Mouse (Mus musculus): ENCODE data around the gene Hspa12b. TPM values are rescaled to one million over a fixed set of nuclear protein-coding genes. Genes with fewer than 3 reads are reported as not detected.

Hspa12b gene
- polyA plus RNA-seq, 1 experiment from 2014 or later = 23.7 TPM

DNA sequence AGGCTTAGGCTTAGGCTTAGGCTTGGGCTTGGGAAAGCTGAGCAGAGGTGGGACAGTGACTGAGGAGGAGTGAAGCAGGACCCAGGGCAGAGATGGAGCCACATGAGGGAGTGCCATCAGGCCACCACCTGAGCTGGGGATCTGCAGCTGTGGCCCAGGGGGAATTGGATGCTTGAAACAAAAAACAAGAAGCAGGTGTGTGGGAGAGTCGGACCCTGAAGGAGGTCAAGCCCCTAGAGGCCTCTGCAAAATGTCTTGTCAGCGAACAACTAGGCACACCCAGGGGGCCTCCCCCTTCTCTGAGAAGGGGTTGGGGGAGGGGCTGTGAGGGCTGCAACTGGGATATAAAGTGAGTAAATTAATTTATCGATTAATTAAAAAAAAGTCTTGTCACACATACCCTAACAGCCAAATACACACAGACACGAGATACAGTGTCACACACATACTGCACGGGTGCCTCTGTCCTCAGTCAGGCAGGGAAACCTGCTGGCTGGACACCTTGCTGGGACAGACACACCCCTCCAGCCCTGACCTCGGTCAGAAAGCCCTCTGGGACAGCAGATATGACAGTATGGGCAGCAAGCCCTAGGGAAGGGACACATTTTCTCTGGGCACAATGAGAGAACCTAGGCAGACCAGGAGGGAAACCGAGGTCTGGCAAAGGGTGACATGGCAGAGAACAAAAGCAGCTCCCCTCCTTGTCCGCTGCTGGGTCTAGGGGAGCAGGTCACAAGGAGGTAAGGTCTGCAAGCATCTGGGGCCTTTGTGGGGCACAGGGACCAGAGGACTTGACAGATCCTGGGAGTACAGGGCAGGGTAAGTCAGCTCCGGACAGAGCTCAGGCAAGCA, 890 bp upstream of the Hspa12b start:
- Histone ChIP-seq H3K4me1 (ENCODE audit: insufficient read depth, low read length) (peaks cover 27% of the 10 kb centered on the region), H3K36me3 (ENCODE audit: insufficient read depth, low read length) (no peaks in the 10 kb centered on the region), H3K4me2 (replicated peaks; ENCODE audit: low read depth, low read length) (no peak overlapping the region), H3K4me3 (ENCODE audit: low read length) (no peak overlapping the region), H3K27ac (ENCODE audit: low read length) (peak overlapping the region; percentile 48; the same call in 1 of the 2 replicates), H3K9ac (replicated peaks; ENCODE audit: low read length) (peak overlapping the region; percentile 73; the same call in 1 of the 2 replicates), H3K27me3 (ENCODE audit: insufficient read depth, low read length) (no peaks in the 10 kb centered on the region), H3K9me3 (ENCODE audit: low read length) (no peaks in the 10 kb centered on the region)
- no peak for ATAC-seq (ENCODE audit: low FRiP score, low TSS enrichment)
- 49% methylated on average over 9 of the region's 9 CpGs for WGBS

DNA sequence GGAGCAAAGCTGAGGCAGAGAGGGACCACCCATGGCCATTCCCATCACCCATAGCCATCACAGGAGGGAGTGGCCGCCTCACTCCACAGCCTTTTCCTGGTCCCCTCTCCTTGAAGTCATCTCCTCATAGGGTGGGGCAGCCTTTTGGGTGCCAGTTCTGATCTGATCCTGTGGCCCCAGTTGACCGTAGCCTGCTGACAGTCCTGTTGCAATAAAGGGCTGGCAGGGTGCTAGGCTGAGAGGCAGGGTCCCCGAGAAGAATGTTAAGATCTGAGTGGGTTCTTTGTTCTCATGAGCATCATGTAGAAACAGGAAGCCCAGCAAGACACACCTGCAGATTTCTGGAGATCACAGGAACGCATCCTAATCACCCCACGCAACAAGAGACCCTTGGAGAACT, 1.1 kb downstream of the Hspa12b start:
- Histone ChIP-seq H3K4me2 (replicated peaks; ENCODE audit: low read depth, low read length) (peak overlapping the region; percentile 60), H3K36me3 (ENCODE audit: insufficient read depth, low read length) (no peaks in the 10 kb centered on the region), H3K4me3 (ENCODE audit: low read length) (peak overlapping the region; percentile 58), H3K27ac (ENCODE audit: low read length) (no peak overlapping the region), H3K9me3 (ENCODE audit: low read length) (no peaks in the 10 kb centered on the region), H3K4me1 (ENCODE audit: insufficient read depth, low read length) (peaks cover 34% of the 10 kb centered on the region), H3K9ac (replicated peaks; ENCODE audit: low read length) (peak overlapping the region; percentile 73), H3K27me3 (ENCODE audit: insufficient read depth, low read length) (no peaks in the 10 kb centered on the region)
- 78% methylated on average over 5 of the region's 5 CpGs for WGBS
- ATAC-seq (ENCODE audit: low FRiP score, low TSS enrichment) = no peak

DNA sequence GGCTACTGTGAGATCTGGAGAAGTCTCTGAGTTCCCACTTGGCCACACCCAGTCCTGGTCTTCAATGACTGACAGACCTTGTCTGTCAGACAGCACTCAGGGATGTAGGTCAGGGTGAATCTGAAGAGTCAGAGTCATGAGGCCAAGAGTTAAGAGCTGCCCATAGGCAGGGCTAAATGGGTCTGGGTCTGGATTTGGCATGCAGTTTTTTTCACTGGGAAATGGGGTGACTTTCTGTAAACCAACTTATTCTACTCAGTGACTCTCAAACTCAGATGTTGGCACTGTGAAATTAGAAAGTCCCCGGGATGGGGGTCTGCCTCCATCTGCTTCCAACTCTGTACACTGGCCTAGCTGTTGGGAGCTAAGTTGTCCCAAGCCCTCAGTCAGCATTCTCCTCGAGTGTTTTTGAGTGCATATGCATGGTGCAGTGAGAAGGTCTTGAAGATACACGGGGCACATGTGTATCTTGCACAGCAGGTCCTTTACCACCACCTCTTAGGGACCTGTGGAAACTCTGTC, 1.6 kb downstream of the Hspa12b start:
- 77% methylated on average over 3 of the region's 3 CpGs for WGBS
- H3K4me2 ChIP-seq (replicated peaks; ENCODE audit: low read depth, low read length) = peak overlapping the region; percentile 60
- H3K27ac ChIP-seq (ENCODE audit: low read length) = no peak overlapping the region
- H3K4me1 ChIP-seq (ENCODE audit: insufficient read depth, low read length) = peaks cover 34% of the 10 kb centered on the region
- H3K9ac ChIP-seq (replicated peaks; ENCODE audit: low read length) = 0 out of 2 replicates have a peak overlapping the region, but pooled peaks have one; percentile 73
- no peaks in the 10 kb centered on the region for H3K36me3 ChIP-seq (ENCODE audit: insufficient read depth, low read length)
- H3K27me3 ChIP-seq (ENCODE audit: insufficient read depth, low read length) = no peaks in the 10 kb centered on the region
- peak overlapping the region; percentile 58 for H3K4me3 ChIP-seq (ENCODE audit: low read length)
- ATAC-seq (ENCODE audit: low FRiP score, low TSS enrichment) = no peak
- H3K9me3 ChIP-seq (ENCODE audit: low read length) = no peaks in the 10 kb centered on the region

DNA sequence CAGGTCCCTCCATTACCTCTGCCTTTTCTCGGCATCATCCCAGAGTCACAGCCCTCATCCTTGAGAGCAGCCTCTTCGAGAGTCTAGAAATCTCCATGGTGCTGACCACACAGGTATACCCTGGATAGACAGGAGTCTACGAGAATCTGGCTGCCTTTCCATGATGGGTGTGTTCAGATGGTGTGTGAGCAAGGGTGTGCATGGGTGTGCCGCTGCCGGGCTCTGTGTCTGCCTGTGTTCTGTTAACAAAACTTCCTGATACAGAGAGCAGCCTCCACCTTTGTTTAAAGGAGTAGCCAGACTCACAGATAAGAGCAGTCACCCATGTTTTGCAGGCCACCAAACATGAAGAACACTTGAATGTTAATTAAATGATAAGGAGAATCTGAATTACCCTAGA, 2.8 kb downstream of the Hspa12b start:
- no peaks in the 10 kb centered on the region for H3K9me3 ChIP-seq (ENCODE audit: low read length)
- H3K9ac ChIP-seq (replicated peaks; ENCODE audit: low read length) = no peak overlapping the region
- H3K4me1 ChIP-seq (ENCODE audit: insufficient read depth, low read length) = peaks cover 34% of the 10 kb centered on the region
- H3K27ac ChIP-seq (ENCODE audit: low read length) = no peak overlapping the region
- no peak for ATAC-seq (ENCODE audit: low FRiP score, low TSS enrichment)
- no peaks in the 10 kb centered on the region for H3K27me3 ChIP-seq (ENCODE audit: insufficient read depth, low read length)
- WGBS = 81% methylated on average over 5 of the region's 5 CpGs
- H3K36me3 ChIP-seq (ENCODE audit: insufficient read depth, low read length) = no peaks in the 10 kb centered on the region; the same call in 1 of the 2 replicates
- no peak overlapping the region for H3K4me2 ChIP-seq (replicated peaks; ENCODE audit: low read depth, low read length)
- H3K4me3 ChIP-seq (ENCODE audit: low read length) = no peak overlapping the region

DNA sequence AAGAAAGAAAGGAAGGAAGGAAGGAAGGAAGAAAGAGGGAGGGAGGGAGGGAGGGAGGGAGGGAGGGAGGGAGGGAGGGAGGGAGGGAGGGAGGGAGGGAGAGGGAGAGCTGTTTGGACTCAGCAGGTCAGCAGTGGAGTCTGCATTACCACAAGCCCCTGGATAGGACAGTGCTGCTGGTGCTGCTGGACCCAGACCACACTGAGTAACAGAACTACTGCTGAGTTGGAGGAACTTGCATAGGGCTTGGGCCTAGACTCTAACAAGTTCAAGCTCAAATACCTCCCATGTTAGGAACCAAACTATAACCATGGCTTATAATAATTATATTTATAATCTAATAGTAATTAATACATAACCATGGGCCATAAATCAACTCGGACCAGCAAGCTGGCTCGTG, 3.8 kb downstream of the Hspa12b start:
- H3K4me2 ChIP-seq (replicated peaks; ENCODE audit: low read depth, low read length) = no peak overlapping the region
- ATAC-seq (ENCODE audit: low FRiP score, low TSS enrichment) = no peak
- no peaks in the 10 kb centered on the region; the same call in 1 of the 2 replicates for H3K36me3 ChIP-seq (ENCODE audit: insufficient read depth, low read length)
- no peak overlapping the region for H3K27ac ChIP-seq (ENCODE audit: low read length)
- no peaks in the 10 kb centered on the region for H3K9me3 ChIP-seq (ENCODE audit: low read length)
- no peak overlapping the region for H3K4me3 ChIP-seq (ENCODE audit: low read length)
- H3K27me3 ChIP-seq (ENCODE audit: insufficient read depth, low read length) = no peaks in the 10 kb centered on the region
- WGBS = 75% methylated on average over 2 of the region's 2 CpGs
- H3K4me1 ChIP-seq (ENCODE audit: insufficient read depth, low read length) = peaks cover 37% of the 10 kb centered on the region
- H3K9ac ChIP-seq (replicated peaks; ENCODE audit: low read length) = no peak overlapping the region

DNA sequence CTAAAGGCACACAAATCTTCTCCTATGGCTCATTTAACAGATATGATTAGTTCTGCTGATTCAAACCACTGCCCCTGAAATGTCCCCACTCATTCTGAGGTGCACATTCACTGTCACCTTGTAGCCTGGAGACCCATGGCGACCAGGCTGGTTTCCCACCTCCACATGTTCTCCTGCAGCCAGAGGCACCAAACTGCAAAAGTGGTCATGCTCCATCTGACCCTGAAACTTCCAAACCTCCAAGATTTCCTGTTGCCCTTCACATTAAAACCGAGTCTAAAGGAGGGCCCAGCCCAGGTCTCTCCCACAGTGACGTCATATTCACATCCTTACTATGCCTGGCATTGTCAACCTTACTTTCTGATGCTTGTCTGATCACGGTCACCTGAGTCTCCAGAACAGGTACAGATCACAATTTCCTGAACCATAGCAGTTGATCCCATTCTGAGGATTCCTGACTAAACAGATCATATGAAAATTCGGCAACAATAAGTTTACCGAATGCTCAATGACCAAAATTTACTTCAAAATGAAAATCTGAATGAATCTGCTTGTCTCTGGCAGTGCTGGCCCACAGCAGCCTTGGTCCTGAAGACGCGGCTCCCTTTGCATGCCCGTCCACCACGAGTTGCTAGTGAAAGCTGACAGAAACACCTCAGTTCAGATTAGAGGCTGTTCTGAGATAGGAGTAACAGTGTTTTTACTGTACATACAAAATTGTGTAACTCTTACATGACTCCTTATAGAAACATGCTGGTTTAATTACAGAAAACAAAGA, 5.2 kb downstream of the Hspa12b start:
- no peak for ATAC-seq (ENCODE audit: low FRiP score, low TSS enrichment)
- Histone ChIP-seq H3K9me3 (ENCODE audit: low read length) (no peaks in the 10 kb centered on the region), H3K27me3 (ENCODE audit: insufficient read depth, low read length) (no peaks in the 10 kb centered on the region), H3K4me2 (replicated peaks; ENCODE audit: low read depth, low read length) (no peak overlapping the region), H3K9ac (replicated peaks; ENCODE audit: low read length) (no peak overlapping the region), H3K27ac (ENCODE audit: low read length) (no peak overlapping the region), H3K36me3 (ENCODE audit: insufficient read depth, low read length) (peaks cover 2% of the 10 kb centered on the region; the same call in 1 of the 2 replicates), H3K4me1 (ENCODE audit: insufficient read depth, low read length) (peaks cover 24% of the 10 kb centered on the region), H3K4me3 (ENCODE audit: low read length) (no peak overlapping the region)
- WGBS = 78% methylated on average over 10 of the region's 10 CpGs

DNA sequence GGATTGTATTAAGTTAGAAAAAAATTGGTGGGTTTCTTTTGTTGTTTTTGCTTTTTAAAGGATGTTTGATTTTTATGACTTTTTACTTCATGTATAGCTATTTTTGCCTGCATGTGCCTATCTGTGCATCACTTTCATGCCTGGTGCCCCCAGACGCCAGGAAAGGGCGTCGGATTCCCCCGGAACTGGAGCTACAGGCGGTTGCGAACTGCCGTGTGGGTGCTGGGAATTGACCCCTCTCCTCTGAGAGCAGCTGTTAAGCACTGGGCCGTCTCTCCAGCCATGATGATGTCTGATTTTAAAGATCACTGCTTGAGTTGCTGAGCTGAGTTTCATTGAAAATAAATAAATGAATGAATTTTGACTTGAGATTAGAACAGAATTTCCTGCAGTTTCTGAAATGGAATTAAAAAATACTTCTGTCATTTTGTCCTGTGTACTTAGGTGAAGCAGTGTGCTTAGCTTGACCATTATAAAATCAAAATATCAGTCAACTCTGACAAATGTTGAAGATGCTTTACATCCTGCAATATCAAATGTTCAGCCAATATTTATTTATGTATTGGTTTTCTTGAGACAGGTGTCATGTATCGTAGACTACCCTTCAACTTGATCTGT, 6.0 kb downstream of the Hspa12b start, which contains the start of gene Gm11037:
Gm11037 (plus strand) TSS at position 568 of the 618 bp plus-strand sequence.
- Histone ChIP-seq H3K36me3 (ENCODE audit: insufficient read depth, low read length) (peaks cover 8% of the 10 kb centered on the region; the same call in 1 of the 2 replicates), H3K27ac (ENCODE audit: low read length) (peak within 1 kb of the TSS; percentile 51; the same call in 1 of the 2 replicates), H3K4me2 (replicated peaks; ENCODE audit: low read depth, low read length) (no peak within 1 kb of the TSS), H3K9me3 (ENCODE audit: low read length) (no peaks in the 10 kb centered on the region), H3K27me3 (ENCODE audit: insufficient read depth, low read length) (no peaks in the 10 kb centered on the region), H3K4me3 (ENCODE audit: low read length) (no peak within 1 kb of the TSS), H3K4me1 (ENCODE audit: insufficient read depth, low read length) (peaks cover 19% of the 10 kb centered on the region), H3K9ac (replicated peaks; ENCODE audit: low read length) (no peak within 1 kb of the TSS)
- no peak for ATAC-seq (ENCODE audit: low FRiP score, low TSS enrichment)
- WGBS = 78% methylated on average over 9 of the region's 9 CpGs

DNA sequence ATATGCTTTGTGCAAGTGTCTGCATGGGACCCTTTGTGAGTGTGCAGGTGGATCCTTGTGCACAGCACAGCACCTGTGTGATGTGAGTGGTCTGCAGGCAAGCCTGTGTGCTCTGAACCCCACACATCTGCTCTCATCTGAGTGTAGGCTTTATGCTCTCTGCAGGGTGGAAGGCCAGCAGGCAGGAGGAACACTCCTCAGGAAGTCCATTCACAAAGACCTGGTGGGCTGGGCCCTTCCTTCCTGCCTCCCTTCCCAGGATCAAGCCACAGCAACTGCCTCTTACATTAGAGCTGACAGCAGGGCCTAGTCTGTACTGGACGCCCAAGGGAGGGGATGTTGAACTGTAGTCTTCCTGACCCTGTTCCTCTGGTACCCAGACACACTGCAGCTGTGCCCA, 7.3 kb downstream of the Hspa12b start:
- Histone ChIP-seq H3K4me1 (ENCODE audit: insufficient read depth, low read length) (0 out of 2 replicates have a peak, but pooled peaks cover 10% of the 10 kb centered on the region), H3K9ac (replicated peaks; ENCODE audit: low read length) (no peak overlapping the region), H3K27ac (ENCODE audit: low read length) (peak overlapping the region; percentile 54; the same call in 1 of the 2 replicates), H3K9me3 (ENCODE audit: low read length) (no peaks in the 10 kb centered on the region), H3K4me3 (ENCODE audit: low read length) (no peak overlapping the region), H3K4me2 (replicated peaks; ENCODE audit: low read depth, low read length) (no peak overlapping the region), H3K27me3 (ENCODE audit: insufficient read depth, low read length) (no peaks in the 10 kb centered on the region), H3K36me3 (ENCODE audit: insufficient read depth, low read length) (peaks cover 9% of the 10 kb centered on the region; the same call in 1 of the 2 replicates)
- ATAC-seq (ENCODE audit: low FRiP score, low TSS enrichment) = peak; percentile 59
- WGBS = 50% methylated on average over 1 of the region's 1 CpGs

DNA sequence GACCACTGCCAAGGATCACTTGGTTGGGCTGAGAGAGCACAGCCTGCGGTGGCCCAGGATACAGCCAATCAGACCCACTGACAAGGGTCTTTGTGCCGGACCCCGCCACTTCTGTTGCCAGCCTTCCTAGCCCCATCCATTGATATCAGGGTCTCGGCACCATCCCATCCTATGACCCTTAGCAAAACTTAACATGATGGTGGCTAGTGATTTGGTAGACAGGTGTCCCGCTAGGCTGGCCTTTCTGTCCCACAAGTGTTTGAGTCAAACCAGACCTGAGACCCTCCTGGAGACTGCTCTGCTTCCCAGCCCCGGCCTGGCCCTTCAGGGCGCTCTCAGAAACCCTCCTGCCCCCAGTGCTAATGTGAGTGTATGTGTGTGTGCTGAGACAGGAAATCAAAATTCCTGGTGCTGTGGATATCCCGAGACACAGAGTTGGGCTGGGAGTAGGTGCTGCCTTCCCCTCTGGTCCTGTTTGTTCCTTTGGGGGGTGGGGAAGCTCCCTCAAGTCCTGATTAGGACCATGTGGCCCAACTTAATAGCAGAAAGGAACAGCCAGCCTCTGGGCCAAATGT, 7.8 kb downstream of the Hspa12b start:
- 0 out of 2 replicates have a peak, but pooled peaks cover 10% of the 10 kb centered on the region for H3K4me1 ChIP-seq (ENCODE audit: insufficient read depth, low read length)
- no peak; the same call in 1 of the 2 replicates for ATAC-seq (ENCODE audit: low FRiP score, low TSS enrichment)
- 79% methylated on average over 8 of the region's 8 CpGs for whole genome bisulfite sequencing
- H3K9me3 ChIP-seq (ENCODE audit: low read length) = no peaks in the 10 kb centered on the region
- H3K9ac ChIP-seq (replicated peaks; ENCODE audit: low read length) = no peak overlapping the region
- H3K4me2 ChIP-seq (replicated peaks; ENCODE audit: low read depth, low read length) = no peak overlapping the region
- H3K27ac ChIP-seq (ENCODE audit: low read length) = peak overlapping the region; percentile 54; the same call in 1 of the 2 replicates
- H3K27me3 ChIP-seq (ENCODE audit: insufficient read depth, low read length) = no peaks in the 10 kb centered on the region
- peaks cover 9% of the 10 kb centered on the region; the same call in 1 of the 2 replicates for H3K36me3 ChIP-seq (ENCODE audit: insufficient read depth, low read length)
- H3K4me3 ChIP-seq (ENCODE audit: low read length) = no peak overlapping the region

All from kidney, embryonic 16.5 days (tissue).